Mouse (Mus musculus) spleen, adult 18-20 months (tissue): Measurements from ENCODE around the gene Rbm33.

Source experiments
- DNase-seq, 2 experiments: peaks; one replicate each; pipeline ENCODE4 v3.0.0; 2022; ENCODE audit warnings: mixed read lengths in 2 of 2

Gene Rbm33

GRCm38 (mm10) chr5:28316722-28317245 lies at the start of gene Rbm33:
Rbm33 (plus strand) TSS chr5:28317121.
- DNase-seq, result peak; percentile 76 to 89

- DNase-seq, result no peak
These were observed 49.3 kb upstream of the Rbm33 start for GRCm38 (mm10) chr5:28267576-28267975.

GRCm38 (mm10) chr5:28269469-28269991 lies 47.4 kb upstream of the Rbm33 start:
- peak in 1 of 2 experiments; percentile 5 for DNase-seq

- no peak for DNase-seq
These were observed 44.1 kb upstream of the Rbm33 start for GRCm38 (mm10) chr5:28272836-28273235.

GRCm38 (mm10) chr5:28277279-28277678 lies 39.6 kb upstream of the Rbm33 start:
- DNase-seq, result no peak

- no peak for DNase-seq
These were observed 27.8 kb upstream of the Rbm33 start for GRCm38 (mm10) chr5:28289111-28289510.

GRCm38 (mm10) chr5:28290630-28291029 lies 26.3 kb upstream of the Rbm33 start:
- DNase-seq, result no peak

- no peak for DNase-seq
These were observed 25.6 kb upstream of the Rbm33 start for GRCm38 (mm10) chr5:28291118-28291850.

GRCm38 (mm10) chr5:28292281-28292680 lies 24.6 kb upstream of the Rbm33 start:
- DNase-seq, result no peak

- peak; percentile 67 to 91 for DNase-seq
These were observed 22.9 kb upstream of the Rbm33 start for GRCm38 (mm10) chr5:28293990-28294389.

GRCm38 (mm10) chr5:28298161-28298560 lies 18.8 kb upstream of the Rbm33 start:
- no peak for DNase-seq

- DNase-seq, result no peak
These were observed 18.2 kb upstream of the Rbm33 start for GRCm38 (mm10) chr5:28298693-28299092.

GRCm38 (mm10) chr5:28299346-28299745 lies 17.6 kb upstream of the Rbm33 start:
- no peak for DNase-seq

GRCm38 (mm10) chr5:28302671-28303070 lies 14.2 kb upstream of the Rbm33 start:
- DNase-seq, result no peak

- DNase-seq, result no peak
These were observed 12.4 kb upstream of the Rbm33 start for GRCm38 (mm10) chr5:28304551-28304950.

GRCm38 (mm10) chr5:28315526-28315925 lies 1.4 kb upstream of the Rbm33 start:
- peak; percentile 12 to 28 for DNase-seq

- DNase-seq, result no peak
These were observed 685 bp upstream of the Rbm33 start for GRCm38 (mm10) chr5:28316151-28316721.

- DNase-seq, result no peak
These were observed 464 bp downstream of the Rbm33 start for GRCm38 (mm10) chr5:28317253-28317916.

- DNase-seq, result no peak
These were observed 971 bp downstream of the Rbm33 start for GRCm38 (mm10) chr5:28317917-28318267.

GRCm38 (mm10) chr5:28318671-28319070 lies 1.8 kb downstream of the Rbm33 start:
- DNase-seq, result no peak

- no peak for DNase-seq
These were observed 4.8 kb downstream of the Rbm33 start for GRCm38 (mm10) chr5:28321769-28322168.

GRCm38 (mm10) chr5:28322189-28322588 lies 5.3 kb downstream of the Rbm33 start:
- DNase-seq, result no peak

- no peak for DNase-seq
These were observed 6.9 kb downstream of the Rbm33 start for GRCm38 (mm10) chr5:28323822-28324221.

GRCm38 (mm10) chr5:28324457-28324856 lies 7.5 kb downstream of the Rbm33 start:
- no peak for DNase-seq
